Comparison of ENCODE assay signal across 8 mouse cellular contexts in genomic region chr6:88193433-88194052, GRCm38 (mm10). TPM values are rescaled to one million over a fixed set of nuclear protein-coding genes. Genes with fewer than 3 reads are reported as not detected.
DNase-seq lines count a peak whose midpoint lies in the region; ATAC-seq and TF ChIP-seq lines count a peak whose summit lies in the region.

Gene Gata2, plus strand, starts transcription at chr6:88193891.

- no peaks in the 10 kb centered on the region for H3K36me3 ChIP-seq in heart, embryonic 10.5 days
- H3K36me3 ChIP-seq in kidney, postnatal 0 days (ENCODE audit: insufficient read depth, low read length): no peaks in the 10 kb centered on the region

- no peak for TF ChIP-seq POLR2A in bone marrow macrophage, adult 2 months (IDR thresholded peaks at IDR 0.05; ENCODE audit: borderline replicate concordance, low read depth, low read length)
- no peak for TF ChIP-seq POLR2A in cerebellum, adult 2 months (IDR thresholded peaks at IDR 0.05; ENCODE audit: borderline replicate concordance, insufficient read depth, low read length)

- peak within 1 kb of the TSS; percentile 56 for H3K4me2 ChIP-seq in kidney, postnatal 0 days (ENCODE audit: low read length)

- peak within 1 kb of the TSS; percentile 25 for H3K4me3 ChIP-seq in bone marrow macrophage, adult 2 months (ENCODE audit: insufficient read depth, low read length)
- peak within 1 kb of the TSS; percentile 58 for H3K4me3 ChIP-seq in heart, embryonic 10.5 days
- peak within 1 kb of the TSS; percentile 38 for H3K4me3 ChIP-seq in kidney, postnatal 0 days (replicated peaks; ENCODE audit: low read depth, low read length)
- H3K4me3 ChIP-seq in cerebellum, adult 2 months (replicated peaks; ENCODE audit: insufficient read depth, low read depth, low read length): no peak within 1 kb of the TSS

- no peak within 1 kb of the TSS for H3K27ac ChIP-seq in bone marrow macrophage, adult 2 months (ENCODE audit: insufficient read depth, low read depth, low read length)
- peak within 1 kb of the TSS; percentile 63 for H3K27ac ChIP-seq in heart, embryonic 10.5 days
- no peak within 1 kb of the TSS for H3K27ac ChIP-seq in kidney, postnatal 0 days
- no peak within 1 kb of the TSS for H3K27ac ChIP-seq in cerebellum, adult 2 months (ENCODE audit: insufficient read depth, low read length)

- TF ChIP-seq CTCF in bone marrow macrophage, adult 2 months (IDR thresholded peaks at IDR 0.05; ENCODE audit: low read depth, low read length): no peak
- no peak; the same call in 1 of the 2 replicates for TF ChIP-seq CTCF in kidney, postnatal 0 days (IDR thresholded peaks at IDR 0.05; ENCODE audit: low read depth)
- no peak for TF ChIP-seq CTCF in cerebellum, adult 2 months (IDR thresholded peaks at IDR 0.05; ENCODE audit: borderline replicate concordance, insufficient read depth, low read depth, low read length)

- no peaks in the 10 kb centered on the region for H3K9me3 ChIP-seq in heart, embryonic 10.5 days
- no peaks in the 10 kb centered on the region for H3K9me3 ChIP-seq in kidney, postnatal 0 days (replicated peaks; ENCODE audit: low read length)

- peaks cover 98% of the 10 kb centered on the region for H3K27me3 ChIP-seq in heart, embryonic 10.5 days (ENCODE audit: insufficient read depth, poor library complexity, severe bottlenecking)
- peaks cover 86% of the 10 kb centered on the region for H3K27me3 ChIP-seq in kidney, postnatal 0 days (ENCODE audit: insufficient read depth, low read length)
- H3K27me3 ChIP-seq in cerebellum, adult 2 months (ENCODE audit: control insufficient read depth, insufficient read depth, low read length): peaks cover 13% of the 10 kb centered on the region; the same call in 1 of the 2 replicates

- intact Hi-C loops in left cerebral cortex, postnatal 36 days (cut with DNase I): no loop called here

- no peaks in the 10 kb centered on the region for H3K4me1 ChIP-seq in bone marrow macrophage, adult 2 months (ENCODE audit: control insufficient read depth, insufficient read depth, low read length)
- peaks cover 58% of the 10 kb centered on the region for H3K4me1 ChIP-seq in heart, embryonic 10.5 days
- peaks cover 32% of the 10 kb centered on the region for H3K4me1 ChIP-seq in kidney, postnatal 0 days (replicated peaks; ENCODE audit: insufficient read depth, low read length)
- H3K4me1 ChIP-seq in cerebellum, adult 2 months (ENCODE audit: control insufficient read depth, insufficient read depth, low read length): no peaks in the 10 kb centered on the region

- H3K9ac ChIP-seq in kidney, postnatal 0 days (ENCODE audit: low read depth, low read length): peak within 1 kb of the TSS; percentile 58

- DNase-seq in MN1 (ENCODE audit: low spot score): peak; percentile 86
- DNase-seq in heart, embryonic 10.5 days (ENCODE audit: low spot score): no peak
- DNase-seq in kidney, postnatal 0 days (ENCODE audit: low spot score): no peak
- no peak for DNase-seq in Muller cell, postnatal 12 days (ENCODE audit: inconsistent ontology term)
- no peak for DNase-seq in left cerebral cortex, postnatal 36 days (ENCODE audit: low spot score in 2 of 2)
- DNase-seq in cerebellum, adult 2 months: no peak

- WGBS in heart, embryonic 10.5 days: 2% methylated on average over 57 of the region's 57 CpGs
- WGBS in kidney, postnatal 0 days: 2% methylated on average over 45 of the region's 57 CpGs
- 2% methylated on average over 55 of the region's 57 CpGs for WGBS in cerebellum, adult 2 months

- ATAC-seq in kidney, postnatal 0 days (replicated peaks; ENCODE audit: low FRiP score, low read depth): no peak
- ATAC-seq in megakaryocyte-erythroid progenitor cell, adult 5-6 weeks (replicated peaks; ENCODE audit: low FRiP score, low TSS enrichment, poor library complexity, severe bottlenecking): no peak

RNA-seq across cellular contexts. Expression of gene Gata2, which starts in this region (rescaled TPM):
- 0.33 TPM in 1 of 2 replicates, not detected in the other for polyA plus RNA-seq in bone marrow macrophage, adult 2 months (2012; ENCODE audit: insufficient read depth, insufficient read length, missing spikeins)
- polyA plus RNA-seq in heart, embryonic 10.5 days (2016; fragmentation: Nextera tagmentation; extraction: Ambion mirVana): 24.5 and 24.8 TPM in 2 replicates
- polyA plus RNA-seq in kidney, postnatal 0 days (2015; fragmentation: Nextera tagmentation; extraction: Ambion mirVana): 56.3 and 64.3 TPM in 2 replicates
- total RNA-seq in megakaryocyte-erythroid progenitor cell, adult 5-6 weeks (2014; fragmentation: Nextera tagmentation): 101 and 116 TPM in 2 replicates
- total RNA-seq in megakaryocyte-erythroid progenitor cell, adult 5-6 weeks (2017): 37.4 and 48.8 TPM in 2 replicates
- 1 to 10 TPM; 5.4 to 6.6 TPM for total RNA-seq in left cerebral cortex, postnatal 36 days (2021)
- polyA plus RNA-seq in cerebellum, adult 2 months (2012; rRNA removed): 6.4 and 6.6 TPM in 2 replicates

Comparison
In these comparisons a context has a peak if more than half of its experiments do, and no peak if none do; other contexts are left out.
1. RNA of gene Gata2 (total RNA-seq): 37.4 to 116 TPM in megakaryocyte-erythroid progenitor cell, adult 5-6 weeks; 5.4 to 6.6 TPM in left cerebral cortex, postnatal 36 days; every median in the first group is over 4 times any median in the second.